Mouse (Mus musculus): ENCODE measurements around the gene Abcd3.

DNA sequence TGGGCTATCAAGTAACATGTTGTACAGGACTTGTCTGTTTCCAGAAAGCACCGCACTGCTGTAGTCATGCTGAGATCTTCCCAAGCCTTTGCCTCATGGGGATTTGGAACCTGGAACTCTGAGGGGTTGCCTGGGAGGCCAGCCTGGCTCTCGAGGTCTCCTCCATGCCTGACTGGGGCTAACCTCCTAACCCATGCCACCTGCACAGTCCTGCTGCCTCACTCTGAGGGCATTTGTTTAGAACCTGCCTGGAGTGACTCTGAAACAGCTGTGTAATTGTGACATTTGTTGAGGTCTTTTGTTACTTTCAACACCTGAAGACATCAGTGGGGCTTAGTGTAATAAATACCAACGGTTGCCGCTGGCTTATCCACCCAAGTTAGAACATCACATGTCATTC lies 102.9 kb downstream of the Abcd3 start:
- TF ChIP-seq CTCF (IDR thresholded peaks at IDR 0.05; ENCODE audit: low read depth) (no peak), EP300 (optimal IDR thresholded peaks at IDR 0.05) (no peak)

All from stomach, postnatal 0 days (tissue).